Mouse (Mus musculus) embryo, embryonic 11.5 days (tissue): Measurements from ENCODE around the gene Zfp266.
"Not testable (repeated sequence)": the region's sequence is repeated elsewhere in the genome, so short reads cannot be mapped to it uniquely, and the experiment has no call there.

ENCODE experiments used
- DNase-seq: peaks from one replicate; pipeline ENCODE4 v3.0.0-alpha.2; 2012; ENCODE audit warnings: low read depth, low spot score

Gene Zfp266

DNA sequence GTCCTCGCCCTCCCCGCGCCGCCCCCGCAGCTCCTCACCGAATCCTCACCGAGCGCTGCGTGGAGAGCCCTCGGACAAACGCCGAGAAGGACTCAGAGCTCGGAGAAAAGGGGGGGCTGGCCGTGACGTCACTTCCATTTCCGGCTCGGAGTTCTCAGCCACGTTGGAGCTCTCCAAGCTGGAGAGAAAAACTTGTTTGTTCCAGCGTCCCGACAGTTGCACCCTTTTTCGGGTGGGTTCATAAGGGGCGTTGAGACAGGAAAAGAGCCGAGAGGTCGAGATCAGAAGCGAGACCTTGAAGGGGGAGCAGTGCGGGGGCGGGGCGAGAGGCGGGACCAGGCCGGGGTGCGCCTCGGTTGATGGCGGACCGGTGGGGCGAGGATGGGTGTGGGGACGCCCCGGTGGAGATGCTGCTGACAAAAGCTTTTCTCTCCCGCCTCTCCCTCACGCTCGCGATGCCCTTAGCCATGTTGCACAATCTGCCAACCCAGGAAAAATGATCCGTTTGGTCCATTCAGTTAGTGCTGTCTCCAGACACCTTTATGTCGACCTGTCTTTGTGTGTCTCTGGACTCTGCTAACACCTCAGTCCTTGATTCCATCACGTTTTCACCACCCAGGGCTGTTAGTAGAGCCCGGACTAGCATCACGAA lies at the start of gene Zfp266:
Zfp266 (minus strand) TSS at position 112 of the 652 bp plus-strand sequence.
- DNase-seq, result peak; percentile 82

DNA sequence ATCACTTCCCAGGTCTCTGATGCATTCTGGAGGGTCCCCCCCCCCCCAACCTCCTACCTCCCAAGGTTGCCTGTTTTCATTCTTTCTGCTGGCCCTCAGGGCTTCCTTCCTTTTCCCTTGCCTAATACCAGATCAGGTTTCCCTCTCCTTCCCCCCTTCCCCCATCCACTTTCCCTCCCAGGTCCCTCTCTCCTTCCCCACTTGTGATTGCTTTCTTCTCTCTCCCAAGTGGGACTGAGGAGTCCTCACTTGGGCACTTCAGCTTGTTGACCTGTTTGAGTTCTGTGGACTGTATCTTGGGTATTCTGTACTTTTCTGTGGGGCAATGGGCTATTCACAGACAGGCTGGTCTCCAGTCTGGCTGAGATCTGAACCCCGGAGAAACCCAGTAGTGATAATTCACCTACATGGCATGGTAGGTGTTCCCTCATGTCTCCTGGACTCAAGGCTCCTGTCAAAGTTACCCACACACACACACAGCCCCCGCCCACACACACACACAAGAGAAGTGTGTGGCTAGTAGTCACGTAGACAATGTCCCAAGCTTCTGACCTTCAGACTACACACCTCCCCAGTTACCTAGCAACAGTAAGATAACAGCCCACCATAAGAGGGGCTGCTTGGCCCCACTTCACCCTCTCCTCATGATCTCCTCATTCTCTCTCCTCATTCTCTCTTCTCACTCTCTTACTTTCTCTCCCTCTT lies 44.3 kb upstream of the Zfp266 start:
- DNase-seq, result not testable (repeated sequence)

DNA sequence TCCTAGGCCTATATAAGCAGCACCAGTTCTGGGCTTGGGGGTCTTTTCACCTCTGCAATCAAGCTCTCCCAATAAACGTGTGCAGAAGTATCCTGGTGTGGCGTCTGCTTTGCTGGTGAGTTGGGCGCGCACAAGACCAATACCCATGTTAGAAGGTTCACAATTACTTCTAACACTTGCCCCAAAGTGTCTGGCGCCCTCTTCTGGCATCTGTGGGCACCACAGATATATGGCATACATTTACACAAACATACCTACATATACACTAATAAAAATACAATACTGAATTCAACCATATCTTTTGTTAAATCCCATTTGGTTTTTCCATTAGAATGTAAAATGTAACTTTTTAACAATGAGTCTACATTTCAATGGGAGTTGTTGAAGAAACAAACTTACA lies 41.0 kb upstream of the Zfp266 start:
- DNase-seq, result no peak

DNA sequence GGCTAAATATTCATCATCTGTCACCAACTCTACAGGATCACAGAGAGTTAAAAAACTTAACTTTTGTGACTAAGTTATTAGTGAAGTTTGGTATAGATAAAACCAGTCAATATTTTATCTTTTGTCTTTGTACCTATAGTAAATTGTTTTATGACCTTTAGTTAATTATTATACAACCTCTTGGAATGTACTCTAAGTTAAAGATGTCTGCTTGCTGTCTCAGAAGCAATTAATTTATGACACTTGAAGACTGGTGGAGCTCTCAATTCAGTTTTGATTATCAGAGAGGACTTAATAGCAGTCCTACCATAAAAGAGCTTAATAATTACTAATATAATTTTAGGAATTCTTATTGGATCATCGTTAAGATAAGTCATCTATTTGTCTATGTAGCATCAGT lies 31.5 kb upstream of the Zfp266 start:
- DNase-seq, result no peak

DNA sequence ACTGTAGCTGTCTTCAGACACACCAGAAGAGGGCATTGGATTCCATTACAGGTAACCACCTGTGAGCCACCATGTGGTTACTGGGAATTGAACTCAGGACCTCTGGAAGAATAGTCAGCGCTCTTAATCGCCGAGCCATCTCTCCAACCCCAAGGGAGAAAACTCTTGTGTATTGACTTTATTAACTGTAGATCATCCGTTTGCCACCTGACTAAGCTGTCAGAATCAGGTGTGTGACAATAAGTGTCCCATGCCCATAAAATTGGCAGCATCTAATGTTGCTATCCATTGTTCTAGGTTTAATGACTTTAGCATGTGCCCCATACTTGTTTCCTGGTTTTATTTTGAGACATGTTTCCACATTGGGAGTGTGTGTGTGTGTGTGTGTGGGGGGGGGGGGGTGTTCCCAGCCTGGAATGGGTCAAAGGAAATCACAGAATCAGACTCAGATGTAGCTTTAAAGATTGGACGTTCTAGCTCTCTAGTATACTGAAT lies 30.6 kb upstream of the Zfp266 start:
- DNase-seq, result no peak

DNA sequence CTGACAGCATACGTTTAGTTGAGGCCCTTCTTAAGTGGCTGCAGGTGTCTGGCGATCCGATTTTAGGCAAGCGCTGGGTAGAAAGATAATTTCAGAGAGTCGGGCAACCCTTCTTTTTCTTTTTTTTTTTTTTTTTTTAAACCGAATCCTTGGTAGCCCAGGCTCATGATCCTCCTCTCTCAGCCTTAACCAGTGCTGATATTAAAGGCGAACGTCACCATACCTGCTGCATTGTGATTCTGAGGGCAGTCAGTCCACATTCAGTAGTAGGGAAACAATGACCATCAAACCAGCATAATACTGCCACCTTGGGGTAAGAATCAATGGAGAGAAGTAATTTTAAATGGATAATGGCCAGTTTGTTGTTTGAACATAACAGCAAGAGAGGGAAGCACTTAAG lies 23.9 kb upstream of the Zfp266 start:
- peak; percentile 9 for DNase-seq

DNA sequence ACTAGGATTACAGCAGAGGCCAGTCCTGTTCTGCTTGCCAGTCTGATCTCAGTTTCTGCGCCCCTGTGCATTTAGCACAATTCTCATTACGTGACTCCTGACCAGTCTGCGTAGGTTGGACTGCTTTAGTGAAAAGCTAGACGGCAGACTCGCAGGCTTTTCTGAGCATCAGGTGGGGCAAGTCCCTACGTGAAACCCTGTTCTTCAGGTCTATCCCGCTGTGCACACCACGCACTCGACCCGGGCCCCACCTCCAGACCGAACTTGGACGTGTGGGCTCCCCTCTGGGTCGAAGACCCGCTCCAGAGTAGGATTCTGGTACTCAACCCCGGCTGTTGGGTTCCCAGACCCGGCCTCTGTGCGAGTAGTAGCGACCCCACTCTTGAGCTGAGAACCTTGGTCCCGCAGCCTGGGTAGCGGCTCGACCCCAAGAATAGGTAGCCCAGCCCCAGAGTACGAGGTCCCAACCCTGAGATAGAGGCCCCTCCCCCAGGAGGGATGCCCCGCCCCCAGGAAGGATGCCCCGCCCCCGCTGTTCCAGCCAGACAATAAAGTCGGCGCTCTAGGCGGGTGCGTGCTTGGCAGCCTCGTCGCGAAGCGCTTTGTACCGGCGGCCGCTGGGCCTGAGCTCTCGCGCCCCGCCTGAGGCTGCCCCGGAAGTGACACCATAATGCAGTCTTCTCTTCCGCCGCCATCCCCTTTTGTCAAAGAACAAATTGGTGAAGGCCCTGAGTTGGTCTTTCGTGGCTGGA lies 23.0 kb upstream of the Zfp266 start:
- DNase-seq, result peak; percentile 78

DNA sequence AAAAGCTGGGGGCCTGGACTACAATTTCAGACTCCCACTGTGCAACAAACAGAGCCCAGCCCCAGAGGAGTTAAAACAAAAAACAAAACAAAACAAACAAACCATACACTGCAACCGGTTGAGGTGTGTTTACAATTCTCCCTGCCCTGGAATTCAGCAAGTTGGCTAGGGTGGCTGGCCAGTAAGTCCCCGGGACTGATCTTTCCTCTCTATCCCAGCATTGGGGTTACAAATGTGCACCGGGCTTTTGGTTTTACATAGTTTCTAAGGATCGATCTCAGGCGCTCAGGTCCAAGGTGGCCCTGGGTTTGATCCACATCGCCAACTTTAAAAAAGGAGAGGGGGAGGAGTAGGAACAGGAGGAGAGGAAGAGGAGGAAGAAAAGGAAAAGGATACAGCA lies 22.3 kb upstream of the Zfp266 start:
- DNase-seq, result no peak

DNA sequence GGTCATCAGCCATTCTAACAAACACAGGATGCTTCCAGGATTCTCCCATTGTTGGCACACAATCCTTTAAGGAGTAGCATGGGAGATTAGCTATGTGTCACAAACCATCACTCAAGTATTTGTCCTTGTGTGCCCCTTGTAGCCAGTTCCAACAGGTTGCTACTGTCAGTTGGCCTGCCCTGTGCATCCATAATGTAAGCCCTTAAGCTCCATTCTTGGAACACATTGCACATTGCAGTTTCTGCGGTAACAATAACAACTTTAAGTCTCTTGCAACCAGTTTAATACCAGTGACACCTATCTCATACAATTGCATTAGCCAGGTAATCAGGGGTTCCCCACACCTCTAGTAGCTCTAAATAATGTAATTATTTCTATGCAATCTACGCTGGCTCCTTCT lies 15.4 kb upstream of the Zfp266 start:
- no peak for DNase-seq

DNA sequence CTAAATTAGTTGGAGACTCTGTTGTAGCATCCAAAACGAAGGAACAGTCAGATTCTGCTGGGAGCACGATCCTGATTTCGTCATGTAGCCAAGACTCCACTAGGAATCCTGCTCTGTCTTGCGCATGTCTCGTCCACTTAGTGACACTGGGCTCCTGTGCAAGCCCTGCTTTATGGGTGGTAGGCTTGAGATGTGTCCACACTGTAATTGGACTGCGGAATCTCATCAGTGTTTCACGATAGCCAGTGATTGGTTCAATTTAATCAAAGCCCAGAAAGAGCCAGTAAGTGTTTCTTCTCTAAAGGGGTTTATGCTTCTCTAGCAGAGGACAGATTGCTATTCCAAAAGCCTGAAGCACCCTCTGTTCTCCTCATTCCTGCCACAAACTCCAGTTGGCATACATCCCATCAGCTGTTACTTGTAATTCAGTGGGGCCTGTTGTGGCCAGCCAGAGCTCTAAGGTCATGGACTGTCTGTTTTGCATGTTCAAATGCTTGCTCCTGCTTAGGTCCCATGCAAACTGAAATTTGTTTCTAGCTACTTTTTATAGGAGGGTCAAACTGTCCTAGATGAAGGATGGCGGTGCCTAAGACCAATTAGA lies 13.2 kb upstream of the Zfp266 start:
- DNase-seq, result no peak

DNA sequence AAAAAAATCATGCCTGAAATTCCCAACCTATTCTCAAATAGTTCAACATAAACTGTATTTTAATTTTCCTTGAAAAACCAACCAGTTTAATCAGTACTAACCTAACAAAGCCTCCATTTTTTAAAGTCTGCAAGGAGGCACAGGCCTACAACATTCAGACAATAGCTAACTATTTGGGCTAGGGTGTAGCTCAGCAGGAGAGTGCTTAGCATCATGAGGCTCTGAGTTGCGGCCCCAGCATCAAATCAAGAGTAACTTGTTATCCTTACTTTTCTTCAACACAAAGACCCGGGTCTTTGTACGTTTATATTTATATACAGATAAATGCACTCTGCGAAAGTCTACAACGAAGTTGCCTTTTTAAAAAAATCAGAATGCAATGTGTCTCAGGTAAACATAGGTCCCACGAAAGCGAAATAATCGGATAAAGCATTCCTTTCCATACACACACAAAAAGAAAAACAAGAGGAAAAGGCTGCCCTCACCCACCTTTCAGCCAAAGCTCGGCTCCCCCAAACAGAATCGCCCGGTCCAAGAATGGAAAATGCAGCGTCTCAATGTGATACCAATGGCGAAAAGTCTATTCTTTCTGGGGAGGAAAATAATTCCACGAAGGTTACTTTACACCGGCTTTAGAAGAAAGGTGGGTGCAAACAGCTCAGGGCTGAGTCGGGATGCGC lies 546 bp downstream of the Zfp266 start:
- no peak for DNase-seq

DNA sequence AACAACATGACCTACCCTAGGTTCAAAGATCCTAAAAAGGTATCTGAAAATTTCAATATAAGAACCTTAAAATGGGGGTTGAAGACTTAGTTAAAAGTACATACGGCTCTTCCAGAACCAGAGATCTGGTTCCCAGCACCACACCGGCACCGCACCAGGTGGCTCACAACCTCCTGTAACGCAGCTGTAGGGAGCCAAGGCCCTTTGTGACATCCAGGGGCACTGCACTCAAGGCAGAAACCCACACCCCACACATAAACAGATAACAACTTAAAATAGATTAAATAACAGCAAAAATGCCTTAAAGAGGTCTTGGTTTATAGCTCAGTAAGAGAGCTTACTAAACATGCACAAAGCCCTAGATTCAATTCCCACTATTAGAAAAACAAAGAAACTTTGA lies 1.3 kb downstream of the Zfp266 start:
- DNase-seq, result no peak

DNA sequence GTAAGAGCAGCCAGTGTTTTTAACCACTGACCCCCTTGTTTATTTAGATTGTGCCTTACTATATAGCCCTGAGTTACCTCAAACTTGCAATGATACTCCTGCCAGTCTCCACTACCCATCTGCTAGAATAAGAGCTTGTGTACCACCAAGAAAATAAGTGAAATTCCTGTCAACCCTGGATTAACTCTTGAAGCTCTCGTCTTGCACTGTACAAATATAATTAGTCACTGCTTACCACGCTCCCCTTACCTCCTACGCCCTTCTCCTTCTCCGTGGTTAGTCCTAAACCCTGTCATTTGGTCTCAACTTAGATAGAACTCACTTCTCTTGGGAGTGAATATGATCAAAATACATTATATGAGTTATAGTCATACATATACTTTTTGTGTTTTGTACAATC lies 2.5 kb downstream of the Zfp266 start:
- no peak for DNase-seq

DNA sequence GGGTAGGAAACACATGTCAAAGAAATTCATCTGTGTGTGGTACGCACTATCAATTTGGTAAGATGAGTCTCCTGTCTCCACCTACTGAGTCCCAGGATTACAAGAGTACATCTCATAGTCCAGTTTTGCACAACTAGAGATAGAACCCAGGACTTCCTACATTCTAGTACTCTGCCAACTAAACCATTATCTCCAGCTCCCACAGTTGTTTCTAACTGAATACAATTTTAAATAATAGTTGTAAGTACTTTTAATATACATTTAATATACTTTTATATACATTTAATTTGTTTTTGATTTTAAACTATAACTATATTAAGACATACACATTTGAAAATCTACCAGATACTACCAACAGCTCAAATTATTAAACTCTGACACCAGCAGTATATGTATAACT lies 3.5 kb downstream of the Zfp266 start:
- no peak for DNase-seq

DNA sequence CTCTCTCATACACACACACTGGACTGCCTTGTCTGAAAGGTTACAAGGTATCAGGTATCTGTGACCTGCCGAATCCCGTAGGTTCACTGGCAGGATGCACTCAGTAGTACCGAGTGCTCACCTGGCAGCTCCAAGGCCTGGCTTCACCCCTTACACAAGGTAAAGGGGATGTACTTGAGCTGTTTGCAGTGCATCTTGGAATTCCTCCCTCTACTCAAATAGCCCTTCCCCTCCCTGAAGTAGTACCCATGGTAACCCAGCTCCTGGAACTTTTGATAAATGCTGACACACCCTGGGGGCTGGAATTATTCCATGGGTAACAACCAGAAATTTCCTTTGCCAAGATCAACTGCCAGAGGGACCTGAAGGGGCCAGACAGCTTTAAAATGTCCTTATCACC lies 7.2 kb downstream of the Zfp266 start:
- DNase-seq, result no peak

DNA sequence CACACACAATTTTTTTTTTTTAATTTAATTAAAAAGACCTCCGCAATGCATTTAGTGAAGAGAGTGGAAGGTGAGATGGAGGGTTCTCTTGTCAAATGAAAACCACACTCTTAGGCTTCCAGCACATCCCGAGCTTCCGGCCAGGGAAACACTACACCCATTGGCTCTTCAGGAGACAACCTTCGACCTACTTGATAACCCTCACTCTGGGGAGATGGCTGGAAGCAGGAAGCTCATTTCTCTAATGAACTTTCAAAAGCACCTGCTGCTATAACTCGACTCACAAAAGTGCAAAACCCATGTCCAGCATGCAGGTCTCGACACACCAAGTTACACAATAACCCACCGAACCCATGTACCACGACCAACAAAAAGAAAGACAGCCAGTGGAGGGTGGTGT lies 8.5 kb downstream of the Zfp266 start:
- no peak for DNase-seq

DNA sequence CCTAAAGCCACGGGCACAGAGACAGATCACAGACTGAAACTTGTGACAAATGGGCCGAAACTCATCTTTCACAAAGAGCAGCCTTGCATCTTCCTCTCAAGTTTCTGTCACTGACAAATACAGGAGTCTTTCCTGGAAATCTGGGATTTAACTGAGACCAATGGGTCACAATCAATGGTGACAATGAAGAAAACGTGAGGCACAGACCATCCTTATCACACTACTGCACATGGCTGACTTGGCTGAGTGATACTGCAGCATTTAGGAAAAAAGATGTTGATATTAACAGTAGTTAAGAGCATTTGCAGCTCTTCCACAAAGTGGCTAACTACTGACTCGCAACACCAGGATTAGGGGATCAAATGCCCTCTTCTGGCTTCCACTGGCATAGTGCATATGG lies 9.6 kb downstream of the Zfp266 start:
- DNase-seq, result no peak

DNA sequence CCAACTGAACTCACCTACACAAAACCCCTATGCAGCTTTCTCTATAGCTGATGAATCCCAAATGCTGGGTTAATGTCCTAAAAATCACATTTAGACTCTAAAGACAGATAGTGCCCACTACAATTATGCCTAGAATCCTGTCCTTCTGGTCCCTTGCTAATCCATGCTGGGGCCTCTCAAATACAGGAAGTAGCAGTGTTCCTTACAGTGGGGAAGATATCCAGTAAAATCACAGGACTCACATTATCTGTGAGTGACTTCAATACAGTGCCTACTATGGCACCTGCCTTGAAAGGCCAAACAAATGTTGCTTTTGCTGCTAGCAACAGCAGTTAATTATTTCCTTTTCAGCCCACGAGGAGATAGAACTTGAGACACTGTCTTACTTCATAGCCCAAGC lies 10.9 kb downstream of the Zfp266 start:
- no peak for DNase-seq

DNA sequence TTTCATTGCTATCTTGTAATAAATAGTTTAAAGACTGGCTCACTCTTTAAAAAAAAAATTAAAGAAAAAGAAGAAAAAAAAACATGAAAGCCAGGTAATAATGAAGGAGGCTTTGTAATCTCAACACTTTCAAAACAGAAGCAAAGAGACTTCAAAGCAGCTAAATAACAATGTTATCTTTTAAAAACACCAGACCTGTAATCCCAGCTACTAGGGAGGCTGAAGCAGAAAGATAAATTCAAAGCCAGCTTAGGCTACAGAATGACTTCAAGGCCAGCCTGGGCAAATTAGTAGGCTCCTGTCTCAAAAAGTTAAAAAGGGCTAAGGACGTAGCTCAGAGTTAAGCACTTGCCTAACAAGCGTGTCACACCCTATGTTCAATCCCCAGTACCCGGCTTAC lies 11.5 kb downstream of the Zfp266 start:
- no peak for DNase-seq

DNA sequence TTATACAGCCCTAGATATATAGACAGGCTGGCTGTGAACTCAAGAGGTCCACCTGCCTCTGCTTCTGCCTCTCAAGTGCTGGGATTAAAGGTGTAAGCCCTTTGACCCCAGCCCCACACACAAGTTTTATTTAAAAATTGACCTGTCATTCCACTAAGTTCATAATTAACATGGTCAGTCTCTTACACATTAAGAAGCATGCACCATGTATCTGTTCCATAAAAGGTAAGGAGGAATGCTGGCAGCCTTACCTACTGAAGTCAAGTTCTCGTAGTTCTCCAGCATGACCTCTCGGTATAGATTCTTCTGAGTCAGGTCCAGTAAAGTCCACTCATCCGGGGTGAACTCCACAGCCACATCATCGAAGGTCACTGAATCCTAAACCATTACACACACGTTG lies 16.4 kb downstream of the Zfp266 start:
- no peak for DNase-seq

DNA sequence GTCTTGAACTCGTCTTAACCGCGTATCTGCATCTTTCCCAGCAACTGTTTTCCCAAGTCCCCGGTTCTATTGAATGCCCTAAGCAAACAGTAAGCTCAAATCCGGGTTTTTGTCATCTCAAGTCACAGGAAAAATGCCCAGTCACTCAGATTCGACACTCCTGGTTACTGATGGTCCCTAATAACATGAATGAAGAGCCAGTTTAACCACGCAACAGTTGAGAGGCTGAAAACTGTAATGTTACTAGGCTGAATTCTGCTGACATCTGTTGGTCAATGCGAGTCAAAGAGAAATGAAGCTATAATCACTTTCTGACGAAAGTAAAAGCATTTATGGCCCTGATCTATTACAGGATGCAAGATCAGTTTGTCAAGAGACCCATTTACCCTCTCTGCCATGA lies 27.9 kb downstream of the Zfp266 start:
- DNase-seq, result no peak
